Mouse (Mus musculus): ENCODE measurements around the gene Vmn1r61. TPM values are rescaled to one million over a fixed set of nuclear protein-coding genes. Genes with fewer than 3 reads are reported as not detected.

Gene Vmn1r61
- polyA plus RNA-seq (2012; rRNA removed), result not detected in 2 replicates

- no peak within 1 kb of the TSS for H3K27ac ChIP-seq (ENCODE audit: insufficient read depth, low read length)
- no peak within 1 kb of the TSS for H3K4me3 ChIP-seq (replicated peaks; ENCODE audit: insufficient read depth, low read depth, low read length)
- H3K4me1 ChIP-seq (ENCODE audit: control insufficient read depth, insufficient read depth, low read length), result no peaks in the 10 kb centered on the region
- TF ChIP-seq CTCF (IDR thresholded peaks at IDR 0.05; ENCODE audit: borderline replicate concordance, insufficient read depth, low read depth, low read length) (no peak), POLR2A (IDR thresholded peaks at IDR 0.05; ENCODE audit: borderline replicate concordance, insufficient read depth, low read length) (no peak)
- no peak for DNase-seq
- H3K27me3 ChIP-seq (ENCODE audit: control insufficient read depth, insufficient read depth, low read length), result no peaks in the 10 kb centered on the region
These were observed at the start of gene Vmn1r61 for GRCm38 (mm10) chr7:5613195-5613594. Gene Vmn1r61 (minus strand): TSS chr7:5613295.

Other genes starting within 250 kb of the Vmn1r61 start
- gene Vmn1r58, start 199.9 kb downstream of the Vmn1r61 start, polyA plus RNA-seq (2012; rRNA removed), result not detected in 2 replicates
- not detected in 2 replicates for gene Vmn1r59, start 156.5 kb downstream of the Vmn1r61 start, polyA plus RNA-seq (2012; rRNA removed)
- not detected in 2 replicates for gene Vmn2r28, start 119.3 kb downstream of the Vmn1r61 start, polyA plus RNA-seq (2012; rRNA removed)
- gene Vmn1r60, start 66.0 kb downstream of the Vmn1r61 start, polyA plus RNA-seq (2012; rRNA removed), result not detected in 2 replicates
- gene Vmn1r62, start 60.3 kb upstream of the Vmn1r61 start, polyA plus RNA-seq (2012; rRNA removed), result not detected in 2 replicates
- not detected in 2 replicates for gene Vmn1r63, start 192.2 kb upstream of the Vmn1r61 start, polyA plus RNA-seq (2012; rRNA removed)

Measured in cerebellum, adult 2 months (tissue).